Mouse (Mus musculus): ENCODE data around the gene Metrn. TPM values are rescaled to one million over a fixed set of nuclear protein-coding genes. Genes with fewer than 3 reads are reported as not detected.

Metrn gene
- total RNA-seq, 2 experiments from 2014 or later: 45.8 to 56.7 TPM

Small RNA genes lying within 50 kb of the gene (microRNA-seq; reads per million reads assigned to microRNA genes)
- gene Gm25083: not detected
- gene Mir3082: 2.1 reads per million
- 2.4 reads per million for gene Mir6966

Other genes with a start within 250 kb of the Metrn start
- 10 to 100 TPM; 29.9 to 38.1 TPM for gene Sox8, start 226.4 kb downstream of the Metrn start, total RNA-seq (2021)
- gene Lmf1, start 218.1 kb downstream of the Metrn start, total RNA-seq (2021): 10 to 100 TPM; 19.4 to 21.5 TPM
- 10 to 100 TPM in 1 of 2 experiments, 1 to 10 TPM in 1; 9.9 to 16.3 TPM for gene Gng13, start 80.0 kb downstream of the Metrn start, total RNA-seq (2021)
- 1 to 10 TPM; 4.3 to 5.8 TPM for gene Chtf18, start 69.7 kb downstream of the Metrn start, total RNA-seq (2021)
- 10 to 100 TPM; 21.1 to 25.4 TPM for gene Rpusd1, start 69.5 kb downstream of the Metrn start, total RNA-seq (2021)
- gene Mslnl, start 61.1 kb downstream of the Metrn start, total RNA-seq (2021): not detected
- gene Msln, start 42.8 kb downstream of the Metrn start, total RNA-seq (2021): 1 to 10 TPM; 3.0 to 3.9 TPM
- gene Narfl, start 23.4 kb downstream of the Metrn start, total RNA-seq (2021): 10 to 100 TPM; 24.1 to 25.1 TPM
- 10 to 100 TPM; 82.0 to 98.4 TPM for gene Haghl, start 11.5 kb downstream of the Metrn start, total RNA-seq (2021)
- not detected for gene Ccdc78, start 10.6 kb downstream of the Metrn start, total RNA-seq (2021)
- gene Fam173a, start 4.2 kb downstream of the Metrn start, total RNA-seq (2021): 10 to 100 TPM; 50.6 to 61.1 TPM
- not detected for gene AC134908.4, start 1.5 kb downstream of the Metrn start, total RNA-seq (2021)
- gene Fbxl16, start 11.9 kb upstream of the Metrn start, total RNA-seq (2021): 100 to 1,000 TPM; 130 to 132 TPM
- 10 to 100 TPM; 25.2 to 26.5 TPM for gene Wdr24, start 26.5 kb upstream of the Metrn start, total RNA-seq (2021)
- 10 to 100 TPM; 54.8 to 55.1 TPM for gene Jmjd8, start 31.7 kb upstream of the Metrn start, total RNA-seq (2021)
- gene Stub1, start 36.3 kb upstream of the Metrn start, total RNA-seq (2021): 100 to 1,000 TPM; 162 to 171 TPM
- gene Rhbdl1, start 40.2 kb upstream of the Metrn start, total RNA-seq (2021): 10 to 100 TPM; 58.5 to 61.5 TPM
- gene Gm20683, start 44.6 kb upstream of the Metrn start, total RNA-seq (2021): 10 to 100 TPM; 22.7 to 26.6 TPM
- 10 to 100 TPM; 58.5 to 65.2 TPM for gene Rhot2, start 47.7 kb upstream of the Metrn start, total RNA-seq (2021)
- 10 to 100 TPM; 37.4 to 39.4 TPM for gene Wdr90, start 64.4 kb upstream of the Metrn start, total RNA-seq (2021)
- gene Mcrip2, start 71.6 kb upstream of the Metrn start, total RNA-seq (2021): 10 to 100 TPM; 16.7 to 18.3 TPM
- gene Mettl26, start 77.9 kb upstream of the Metrn start, total RNA-seq (2021): 10 to 100 TPM; 24.1 to 25.8 TPM
- 1 to 10 TPM; 1.3 to 2.2 TPM for gene Wfikkn1, start 83.7 kb upstream of the Metrn start, total RNA-seq (2021)
- 10 to 100 TPM; 47.0 to 47.2 TPM for gene Rab40c, start 122.6 kb upstream of the Metrn start, total RNA-seq (2021)
- gene Pigq, start 147.8 kb upstream of the Metrn start, total RNA-seq (2021): 100 to 1,000 TPM in 1 of 2 experiments, 10 to 100 TPM in 1; 87.1 to 104 TPM
- gene Nhlrc4, start 147.8 kb upstream of the Metrn start, total RNA-seq (2021): not detected
- gene A930017K11Rik, start 155.4 kb upstream of the Metrn start, total RNA-seq (2021): not detected
- gene Capn15, start 188.7 kb upstream of the Metrn start, total RNA-seq (2021): 10 to 100 TPM; 42.2 to 45.9 TPM

All from left cerebral cortex, postnatal 4 days (tissue).